Mouse (Mus musculus) midbrain, embryonic 13.5 days (tissue): ENCODE data around the gene St7l. TPM values are rescaled to one million over a fixed set of nuclear protein-coding genes. Genes with fewer than 3 reads are reported as not detected.

Source experiments
- ATAC-seq: fragments of 200-750 bp; cut with Nextera tagmentation; 2 replicates; pipeline ENCODE4 v1.8.0; 2017; ENCODE audit warnings: mild to moderate bottlenecking, moderate TSS enrichment, moderate library complexity
- H3K27ac ChIP-seq: fragments of 300-500 bp; sonication (generic); 2 replicates; pipeline ENCODE4 v1.5.1; 2015; ENCODE audit warnings: inconsistent platforms, mild to moderate bottlenecking, moderate library complexity
- H3K27me3 ChIP-seq: fragments of 300-500 bp; sonication (generic); 2 replicates; pipeline ENCODE4 v1.6.1; 2015; ENCODE audit warnings: mild to moderate bottlenecking, inconsistent platforms
- H3K36me3 ChIP-seq: fragments of 300-500 bp; sonication (generic); 2 replicates; pipeline ENCODE4 v1.6.1; 2015; ENCODE audit warnings: mild to moderate bottlenecking, inconsistent platforms
- H3K4me1 ChIP-seq: fragments of 300-500 bp; sonication (generic); replicated peaks from 2 replicates; pipeline ENCODE4 v1.6.1; 2015; ENCODE audit warnings: inconsistent platforms
- H3K4me2 ChIP-seq: fragments of 300-500 bp; sonication (generic); replicated peaks from 2 replicates; pipeline ENCODE4 v1.6.1; 2015; ENCODE audit warnings: moderate library complexity, mild to moderate bottlenecking, inconsistent platforms
- H3K4me3 ChIP-seq: fragments of 300-500 bp; sonication (generic); replicated peaks from 2 replicates; pipeline ENCODE4 v1.5.1; 2015; ENCODE audit warnings: mild to moderate bottlenecking, inconsistent platforms
- H3K9ac ChIP-seq: fragments of 300-500 bp; sonication (generic); replicated peaks from 2 replicates; pipeline ENCODE4 v1.6.1; 2015; ENCODE audit warnings: mild to moderate bottlenecking, inconsistent platforms
- H3K9me3 ChIP-seq: fragments of 300-500 bp; sonication (generic); 2 replicates; pipeline ENCODE4 v1.6.1; 2016; ENCODE audit warnings: mild to moderate bottlenecking, inconsistent platforms
- WGBS: fragments of 180-500 bp; shearing (Covaris S2); methylation state at CpG from one replicate; pipeline ENCODE4 v1.1.7; 2015; 5-methylcytosine and 5-hydroxymethylcytosine counted together
- polyA plus RNA-seq: library from polyadenylated mRNA; unstranded; fragments of >200 nt; fragmentation: Nextera tagmentation; extraction: Ambion mirVana; gene quantifications from 2 replicates; pipeline ENCODE4 v1.2.1, GENCODE M21; 2015

St7l gene
- polyA plus RNA-seq, 1 experiment from 2014 or later: 38.7 TPM

DNA sequence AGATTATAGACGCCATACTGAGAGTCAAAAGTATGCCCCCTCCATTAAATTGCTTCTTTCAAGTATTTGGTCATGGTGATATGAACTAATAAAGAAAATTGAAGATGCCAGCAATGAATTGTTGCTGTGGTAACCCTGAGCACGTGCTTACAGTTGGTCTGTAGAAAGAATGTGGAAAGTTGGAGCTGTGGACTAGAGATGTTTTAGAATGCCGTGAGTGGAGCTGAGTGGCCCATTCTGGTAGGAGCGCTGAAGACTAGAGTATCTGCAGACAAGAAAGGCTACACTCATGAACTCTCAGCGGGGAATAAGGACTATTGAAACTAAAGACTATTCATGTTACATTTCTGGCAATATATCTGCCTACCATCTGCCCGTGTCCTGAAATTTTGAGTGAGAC lies 45.4 kb downstream of the St7l start:
- Histone ChIP-seq H3K4me3 (no peak overlapping the region), H3K9me3 (no peaks in the 10 kb centered on the region), H3K36me3 (peaks cover 26% of the 10 kb centered on the region), H3K27me3 (no peaks in the 10 kb centered on the region), H3K4me1 (no peaks in the 10 kb centered on the region), H3K4me2 (no peak overlapping the region), H3K27ac (no peak overlapping the region), H3K9ac (no peak overlapping the region)
- ATAC-seq: no peak
- 87% methylated on average over 6 of the region's 6 CpGs for WGBS

DNA sequence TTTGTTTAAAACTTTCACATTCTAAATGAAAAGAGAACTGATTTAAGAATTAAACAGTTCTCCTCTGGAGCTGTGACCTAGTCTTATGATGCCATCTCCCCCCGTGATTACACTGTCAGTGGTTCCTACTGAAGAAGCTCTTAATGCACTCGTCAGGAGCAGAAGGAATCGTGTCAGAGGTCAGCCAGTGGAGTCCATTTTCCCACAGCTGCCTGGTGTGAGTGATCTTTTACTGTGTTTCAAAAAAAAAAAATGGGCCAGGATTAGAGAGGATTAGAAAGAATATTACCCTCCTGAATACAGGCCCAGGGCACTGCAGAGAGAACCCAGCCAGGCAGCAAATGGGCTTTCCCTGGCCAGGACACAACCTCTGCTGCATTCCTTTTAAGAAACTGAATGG lies 51.2 kb downstream of the St7l start:
- Histone ChIP-seq H3K27ac (no peak overlapping the region), H3K9me3 (no peaks in the 10 kb centered on the region), H3K4me2 (no peak overlapping the region), H3K4me1 (0 out of 2 replicates have a peak, but pooled peaks cover 4% of the 10 kb centered on the region), H3K36me3 (peaks cover 14% of the 10 kb centered on the region), H3K9ac (no peak overlapping the region), H3K27me3 (no peaks in the 10 kb centered on the region), H3K4me3 (no peak overlapping the region)
- ATAC-seq: no peak
- WGBS: 11% methylated on average over 3 of the region's 3 CpGs

DNA sequence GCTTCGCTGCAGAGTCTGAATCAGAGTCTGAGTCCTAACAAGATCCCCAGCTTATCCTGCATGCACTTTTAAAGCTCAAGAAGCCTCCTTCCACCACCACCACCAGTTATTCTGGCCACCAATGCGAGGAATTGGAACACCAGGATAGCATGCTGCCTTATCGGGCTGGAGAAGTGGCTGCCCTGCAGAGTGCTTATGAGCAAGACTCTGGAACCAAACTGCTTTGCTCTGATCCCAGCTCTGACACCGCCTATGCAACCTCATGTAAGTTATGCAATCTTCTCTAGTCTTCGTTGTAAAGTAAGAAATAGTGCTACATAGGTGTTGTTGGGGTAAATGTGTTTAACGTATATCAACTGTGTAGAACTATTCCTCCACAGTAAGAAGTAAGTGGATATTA lies 65.6 kb downstream of the St7l start:
- Histone ChIP-seq H3K27ac (no peak overlapping the region), H3K27me3 (no peaks in the 10 kb centered on the region), H3K4me2 (no peak overlapping the region), H3K36me3 (peaks cover 28% of the 10 kb centered on the region), H3K4me1 (no peaks in the 10 kb centered on the region), H3K9ac (no peak overlapping the region), H3K9me3 (no peaks in the 10 kb centered on the region), H3K4me3 (no peak overlapping the region)
- 95% methylated on average over 6 of the region's 6 CpGs for WGBS
- ATAC-seq: no peak

DNA sequence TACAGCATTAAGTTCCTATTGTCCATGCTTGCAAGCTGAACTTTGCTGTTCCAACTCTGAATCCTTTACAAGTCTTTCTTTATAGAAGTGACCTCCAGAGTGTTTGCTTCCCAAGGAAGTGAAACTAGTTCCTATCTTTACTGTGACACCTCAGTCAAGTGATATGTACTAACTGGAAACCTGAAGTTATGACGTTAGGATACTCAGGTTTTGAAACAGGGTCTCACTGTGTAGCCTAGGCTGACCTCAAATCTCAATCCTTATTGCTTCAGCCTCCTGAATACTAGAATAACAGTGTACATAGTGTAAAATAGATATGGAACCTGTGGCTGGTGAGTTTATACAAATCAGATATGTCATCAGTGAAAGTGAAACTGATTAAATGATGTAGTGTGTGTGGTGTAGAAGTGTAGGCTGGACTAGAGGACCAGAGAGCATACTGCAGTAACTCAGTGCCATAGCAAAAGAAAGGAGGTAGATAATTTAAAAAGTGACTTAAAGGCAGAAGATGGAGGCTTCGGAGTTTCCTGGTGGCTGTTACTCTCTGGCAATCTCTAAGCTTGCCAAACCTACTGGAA lies 74.0 kb downstream of the St7l start:
- peaks cover 11% of the 10 kb centered on the region; the same call in 1 of the 2 replicates for H3K36me3 ChIP-seq
- no peaks in the 10 kb centered on the region for H3K27me3 ChIP-seq
- ATAC-seq: no peak
- peaks cover 8% of the 10 kb centered on the region for H3K4me1 ChIP-seq
- H3K9ac ChIP-seq: no peak overlapping the region
- no peak overlapping the region for H3K4me2 ChIP-seq
- H3K27ac ChIP-seq: no peak overlapping the region
- H3K4me3 ChIP-seq: no peak overlapping the region
- no peaks in the 10 kb centered on the region for H3K9me3 ChIP-seq
- 86% methylated on average over 2 of the region's 2 CpGs for WGBS

DNA sequence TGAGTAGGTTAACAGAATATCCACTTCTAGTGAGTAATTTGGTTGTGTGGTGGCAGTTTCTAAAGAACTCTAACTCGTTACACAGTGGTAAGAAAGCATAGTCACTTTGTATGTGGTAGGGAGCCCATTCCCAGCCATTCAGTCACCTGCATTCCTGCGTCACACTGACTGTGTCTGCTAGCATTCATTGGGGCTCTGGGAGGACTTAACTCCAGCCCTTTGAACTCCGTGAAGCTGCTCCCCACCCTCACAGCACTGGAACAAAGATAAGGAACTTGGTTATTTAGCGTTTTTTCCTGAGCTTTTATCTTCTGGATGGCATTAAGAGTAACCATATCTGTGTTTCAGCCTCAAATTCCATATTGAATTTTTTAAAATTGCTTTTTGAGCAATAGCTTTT lies 74.5 kb downstream of the St7l start:
- H3K4me3 ChIP-seq: no peak overlapping the region
- WGBS: 21% methylated on average over 4 of the region's 4 CpGs
- H3K9me3 ChIP-seq: no peaks in the 10 kb centered on the region
- H3K4me2 ChIP-seq: no peak overlapping the region
- H3K36me3 ChIP-seq: peaks cover 11% of the 10 kb centered on the region; the same call in 1 of the 2 replicates
- ATAC-seq: no peak
- no peak overlapping the region for H3K27ac ChIP-seq
- H3K4me1 ChIP-seq: peaks cover 14% of the 10 kb centered on the region
- no peak overlapping the region for H3K9ac ChIP-seq
- H3K27me3 ChIP-seq: no peaks in the 10 kb centered on the region

DNA sequence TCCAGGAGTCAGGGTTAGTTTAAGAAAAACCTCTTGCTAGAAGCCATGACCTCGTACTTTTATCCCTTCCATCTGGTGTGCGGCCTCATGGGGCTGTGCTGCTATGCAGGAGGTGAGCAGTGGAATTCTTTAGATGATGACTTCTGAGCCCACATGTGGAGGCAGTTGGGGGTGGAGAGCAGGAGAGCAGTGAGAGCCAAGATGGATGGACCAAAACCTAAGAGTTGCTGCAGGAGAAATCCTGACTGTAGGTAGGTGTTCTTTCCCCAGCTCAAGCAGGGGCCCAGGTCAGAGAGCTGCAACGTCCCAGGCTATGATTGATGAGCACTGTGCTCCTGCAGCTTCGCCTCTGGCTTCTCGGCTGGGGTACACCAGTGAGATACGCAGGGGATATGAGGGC lies 76.9 kb downstream of the St7l start:
- H3K4me2 ChIP-seq: no peak overlapping the region
- no peak overlapping the region for H3K9ac ChIP-seq
- peaks cover 14% of the 10 kb centered on the region; the same call in 1 of the 2 replicates for H3K36me3 ChIP-seq
- ATAC-seq: no peak
- no peaks in the 10 kb centered on the region for H3K9me3 ChIP-seq
- H3K4me3 ChIP-seq: no peak overlapping the region
- H3K27me3 ChIP-seq: no peaks in the 10 kb centered on the region
- no peak overlapping the region for H3K27ac ChIP-seq
- 68% methylated on average over 6 of the region's 6 CpGs for WGBS
- H3K4me1 ChIP-seq: peaks cover 15% of the 10 kb centered on the region

DNA sequence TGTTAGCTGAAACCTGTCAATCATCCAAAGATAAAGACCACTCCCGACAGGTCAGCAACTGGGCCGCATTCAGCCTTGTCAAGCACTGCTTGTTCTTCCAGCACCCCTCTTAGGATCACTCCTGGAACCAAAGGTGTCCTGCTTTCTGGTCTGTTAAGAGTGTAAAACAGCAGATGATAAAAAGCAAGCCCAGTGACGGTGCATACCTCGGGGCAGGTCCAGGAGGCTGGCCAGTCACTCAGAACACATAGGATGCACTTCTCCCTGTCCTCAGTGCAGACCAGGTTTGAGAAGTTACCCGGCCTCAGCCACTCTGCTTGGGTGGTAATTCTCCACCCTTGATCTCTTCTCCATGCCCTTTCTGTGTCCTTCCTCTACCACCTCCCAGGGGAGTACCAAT lies 78.9 kb downstream of the St7l start:
- H3K4me1 ChIP-seq: peaks cover 11% of the 10 kb centered on the region; the same call in 1 of the 2 replicates
- H3K36me3 ChIP-seq: peaks cover 32% of the 10 kb centered on the region
- no peak overlapping the region for H3K4me2 ChIP-seq
- no peaks in the 10 kb centered on the region for H3K27me3 ChIP-seq
- WGBS: 64% methylated on average over 5 of the region's 5 CpGs
- no peak overlapping the region for H3K27ac ChIP-seq
- no peak overlapping the region for H3K4me3 ChIP-seq
- no peak for ATAC-seq
- H3K9me3 ChIP-seq: no peaks in the 10 kb centered on the region
- no peak overlapping the region for H3K9ac ChIP-seq

DNA sequence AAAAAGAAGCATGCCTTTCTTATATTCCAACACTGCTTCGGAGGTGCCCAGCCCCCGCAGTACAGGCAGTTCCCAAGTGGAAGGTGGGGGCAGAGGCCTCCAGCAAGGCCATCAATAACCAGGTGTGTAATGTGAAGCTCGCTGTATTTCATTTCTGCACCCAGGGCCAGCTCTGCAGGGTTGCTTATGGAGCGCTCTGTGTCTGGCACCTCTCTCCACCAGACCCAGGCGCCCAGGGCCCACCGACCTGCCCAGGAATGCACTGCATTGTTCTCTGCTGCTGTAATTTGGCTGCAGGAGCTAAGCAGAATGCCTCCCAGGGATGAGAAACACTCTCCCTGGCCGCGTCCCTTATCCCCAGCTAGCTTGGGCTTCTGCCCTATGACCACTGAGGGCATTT lies 79.5 kb downstream of the St7l start:
- WGBS: 44% methylated on average over 8 of the region's 8 CpGs

DNA sequence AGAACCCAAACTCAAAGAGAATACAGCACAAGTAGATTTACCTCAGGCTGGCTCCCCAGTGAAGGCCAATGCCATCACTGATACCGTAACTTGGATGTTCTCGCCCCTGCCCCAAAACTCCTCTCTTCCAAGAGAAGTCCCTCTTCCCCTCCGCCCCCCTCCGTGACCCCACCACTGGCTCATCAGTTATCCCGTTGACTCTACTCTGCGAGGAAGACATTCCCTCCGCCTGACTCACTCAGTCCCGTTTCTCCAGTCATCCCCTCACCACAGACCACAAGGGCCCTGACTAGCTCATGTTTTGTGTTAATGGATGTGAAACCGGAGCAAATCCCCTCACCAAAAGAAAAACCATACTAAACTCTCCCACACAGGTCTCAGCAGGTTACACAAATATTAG lies 81.1 kb downstream of the St7l start:
- 91% methylated on average over 9 of the region's 9 CpGs for WGBS
- H3K36me3 ChIP-seq: peaks cover 40% of the 10 kb centered on the region
- H3K4me2 ChIP-seq: no peak overlapping the region
- no peak overlapping the region for H3K9ac ChIP-seq
- H3K9me3 ChIP-seq: no peaks in the 10 kb centered on the region
- H3K4me3 ChIP-seq: no peak overlapping the region
- peaks cover 11% of the 10 kb centered on the region; the same call in 1 of the 2 replicates for H3K4me1 ChIP-seq
- H3K27ac ChIP-seq: no peak overlapping the region
- H3K27me3 ChIP-seq: no peaks in the 10 kb centered on the region
- ATAC-seq: no peak

More for the DNA sequence above, 79.5 kb downstream of the St7l start:
- Histone ChIP-seq H3K4me2 (no peak overlapping the region), H3K4me3 (no peak overlapping the region), H3K9ac (no peak overlapping the region), H3K4me1 (peaks cover 11% of the 10 kb centered on the region; the same call in 1 of the 2 replicates), H3K27ac (no peak overlapping the region), H3K9me3 (no peaks in the 10 kb centered on the region), H3K36me3 (peaks cover 37% of the 10 kb centered on the region), H3K27me3 (no peaks in the 10 kb centered on the region)
- no peak for ATAC-seq

DNA sequence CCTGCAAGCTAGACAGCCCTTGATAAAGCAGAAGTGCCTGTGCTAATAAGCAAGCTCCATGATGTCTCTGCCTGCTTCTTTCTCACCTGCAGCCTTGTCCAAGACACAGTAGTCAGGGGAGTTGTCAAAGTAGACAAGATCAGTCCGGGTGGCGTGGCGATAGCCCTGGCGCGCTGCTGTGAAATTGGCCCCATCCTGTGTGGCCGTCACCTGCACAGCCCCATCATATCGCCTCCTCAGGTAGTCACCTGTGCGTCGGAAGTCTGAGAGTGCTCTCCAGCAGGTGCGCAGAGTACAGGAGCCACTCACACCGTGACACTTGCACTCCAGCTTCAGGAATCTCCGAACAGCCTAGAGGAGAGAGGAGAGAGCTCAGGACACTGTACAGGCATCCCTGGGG lies 87.1 kb downstream of the St7l start:
- Histone ChIP-seq H3K4me1 (no peaks in the 10 kb centered on the region), H3K27ac (no peak overlapping the region), H3K4me2 (no peak overlapping the region), H3K36me3 (peaks cover 66% of the 10 kb centered on the region), H3K9ac (no peak overlapping the region), H3K4me3 (no peak overlapping the region), H3K27me3 (no peaks in the 10 kb centered on the region), H3K9me3 (no peaks in the 10 kb centered on the region)
- ATAC-seq: no peak
- WGBS: 95% methylated on average over 12 of the region's 12 CpGs

DNA sequence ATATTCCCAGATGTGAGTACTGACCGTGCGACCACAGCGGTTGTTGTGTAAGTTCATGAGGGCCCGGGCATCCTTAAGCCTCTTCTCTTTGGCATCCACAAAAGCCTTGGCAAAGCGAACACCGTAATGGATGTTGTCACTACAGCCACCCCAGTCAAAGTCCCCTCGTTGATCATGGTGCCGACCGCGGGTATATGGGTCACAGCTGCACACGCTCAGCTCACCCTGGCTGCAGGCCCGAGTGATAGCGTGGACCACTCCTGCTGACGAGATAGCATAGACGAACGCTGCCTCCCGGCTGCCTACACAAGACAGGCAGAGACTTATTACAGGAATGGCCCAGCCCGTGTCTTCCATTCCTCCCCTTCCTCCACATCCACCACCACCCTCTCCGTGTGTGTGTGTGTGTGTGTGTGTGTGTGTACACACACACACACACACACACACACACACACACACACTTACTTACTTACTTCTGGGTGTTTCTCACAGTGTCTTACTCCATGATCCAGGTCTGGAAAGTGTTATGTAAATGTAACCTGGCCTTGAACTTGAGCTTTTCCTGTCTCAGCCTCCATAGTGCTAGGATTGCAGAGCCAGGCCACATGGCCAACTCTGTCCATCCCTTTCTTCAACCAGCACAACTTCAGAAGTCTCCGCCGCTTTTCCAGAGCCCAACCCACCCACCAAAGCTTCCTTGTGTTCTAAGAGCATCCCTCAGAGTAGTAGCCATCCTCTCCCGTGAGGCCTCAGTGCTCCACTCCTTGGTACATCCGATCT lies 89.3 kb downstream of the St7l start:
- WGBS: 94% methylated on average over 23 of the region's 23 CpGs
- Histone ChIP-seq H3K27me3 (peaks cover under 1% of the 10 kb centered on the region; the same call in 1 of the 2 replicates), H3K4me3 (no peak overlapping the region), H3K9ac (no peak overlapping the region), H3K4me1 (no peaks in the 10 kb centered on the region), H3K27ac (no peak overlapping the region), H3K4me2 (no peak overlapping the region), H3K9me3 (no peaks in the 10 kb centered on the region), H3K36me3 (peaks cover 48% of the 10 kb centered on the region)
- no peak for ATAC-seq

DNA sequence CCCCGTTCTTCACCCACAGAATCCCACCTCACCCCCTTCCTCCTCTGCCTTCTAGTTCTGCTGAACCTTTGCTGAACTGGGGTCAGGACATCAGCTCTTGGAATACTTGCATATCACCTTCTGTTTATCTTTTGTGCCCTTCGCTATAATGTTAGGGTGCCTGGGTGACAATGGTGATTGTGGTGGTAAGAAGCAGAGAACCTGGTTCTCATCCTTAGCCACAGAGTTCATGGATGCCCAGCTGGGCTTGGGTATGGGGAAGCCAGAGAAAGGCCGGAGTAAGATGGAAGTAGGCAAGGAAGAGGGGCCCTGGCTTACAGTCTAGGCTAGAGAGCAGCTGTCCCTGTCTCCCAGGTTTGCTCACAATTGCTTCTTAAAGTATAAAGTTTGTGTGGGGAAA lies 90.3 kb downstream of the St7l start:
- no peak for ATAC-seq
- no peaks in the 10 kb centered on the region for H3K4me1 ChIP-seq
- H3K27ac ChIP-seq: no peak overlapping the region
- 98% methylated on average over 3 of the region's 3 CpGs for WGBS
- peaks cover 11% of the 10 kb centered on the region for H3K27me3 ChIP-seq
- H3K36me3 ChIP-seq: peaks cover 42% of the 10 kb centered on the region
- H3K9me3 ChIP-seq: no peaks in the 10 kb centered on the region
- no peak overlapping the region for H3K9ac ChIP-seq
- H3K4me3 ChIP-seq: no peak overlapping the region
- no peak overlapping the region for H3K4me2 ChIP-seq
